Mouse (Mus musculus): ENCODE results near the gene Ormdl1. TPM values are rescaled to one million over a fixed set of nuclear protein-coding genes. Genes with fewer than 3 reads are reported as not detected.
"Not testable (repeated sequence)": the region's sequence is repeated elsewhere in the genome, so short reads cannot be mapped to it uniquely, and the experiment has no call there.

Ormdl1 gene
- total RNA-seq, 1 experiment: 35.1 TPM

GRCm38 (mm10) chr1:53323254-53323653 is 26.4 kb downstream of the Ormdl1 start:
- no peaks in the 10 kb centered on the region for H3K4me1 ChIP-seq (ENCODE audit: control insufficient read depth in 2 of 2, insufficient read depth in 2 of 2, low read length in 2 of 2, poor library complexity in 1 of 2)
- TF ChIP-seq ZNF384 (IDR thresholded peaks at IDR 0.05; ENCODE audit: low read depth, low read length) (no peak), ZC3H11A (IDR thresholded peaks at IDR 0.05; ENCODE audit: borderline replicate concordance, low read depth, low read length) (no peak), MAFK (IDR thresholded peaks at IDR 0.05; ENCODE audit: insufficient read depth, low read depth, low read length) (no peak), CHD2 (IDR thresholded peaks at IDR 0.05; ENCODE audit: low read depth, low read length) (no peak), HCFC1 (IDR thresholded peaks at IDR 0.05; ENCODE audit: borderline replicate concordance, insufficient read depth, low read length) (no peak)
- H3K9me3 ChIP-seq (ENCODE audit: control insufficient read depth, insufficient read depth, low read depth, low read length): no peaks in the 10 kb centered on the region
- H3K27ac ChIP-seq (ENCODE audit: insufficient read depth, low read depth, low read length, poor library complexity, severe bottlenecking): no peak overlapping the region
- H3K36me3 ChIP-seq (ENCODE audit: control insufficient read depth, insufficient read depth, low read length, poor library complexity, severe bottlenecking): no peaks in the 10 kb centered on the region; the same call in 1 of the 2 replicates
- DNase-seq (ENCODE audit: low read depth, low spot score): no peak
- no peak overlapping the region for H3K4me3 ChIP-seq (ENCODE audit: insufficient read depth in 1 of 2, low read depth in 1 of 2, low read length in 2 of 2, poor library complexity in 1 of 2, severe bottlenecking in 1 of 2)
- in situ Hi-C loops (cut with MboI; ENCODE audit: low sequenced_read_pairs in 2 of 2, unreplicated experiment in 2 of 2): no loop called here
- H3K9ac ChIP-seq (ENCODE audit: insufficient read depth, low read depth, low read length, poor library complexity, severe bottlenecking): no peak overlapping the region

- Histone ChIP-seq H3K9me3 (ENCODE audit: control insufficient read depth, insufficient read depth, low read depth, low read length) (no peaks in the 10 kb centered on the region), H3K27ac (ENCODE audit: insufficient read depth, low read depth, low read length, poor library complexity, severe bottlenecking) (no peak overlapping the region), H3K36me3 (ENCODE audit: control insufficient read depth, insufficient read depth, low read length, poor library complexity, severe bottlenecking) (no peaks in the 10 kb centered on the region; the same call in 1 of the 2 replicates), H3K4me1 (ENCODE audit: control insufficient read depth in 2 of 2, insufficient read depth in 2 of 2, low read length in 2 of 2, poor library complexity in 1 of 2) (no peaks in the 10 kb centered on the region), H3K4me3 (ENCODE audit: insufficient read depth in 1 of 2, low read depth in 1 of 2, low read length in 2 of 2, poor library complexity in 1 of 2, severe bottlenecking in 1 of 2) (no peak overlapping the region), H3K9ac (ENCODE audit: insufficient read depth, low read depth, low read length, poor library complexity, severe bottlenecking) (no peak overlapping the region)
- TF ChIP-seq MAFK (IDR thresholded peaks at IDR 0.05; ENCODE audit: insufficient read depth, low read depth, low read length) (no peak), ZNF384 (IDR thresholded peaks at IDR 0.05; ENCODE audit: low read depth, low read length) (no peak), HCFC1 (IDR thresholded peaks at IDR 0.05; ENCODE audit: borderline replicate concordance, insufficient read depth, low read length) (no peak), ZC3H11A (IDR thresholded peaks at IDR 0.05; ENCODE audit: borderline replicate concordance, low read depth, low read length) (no peak), CHD2 (IDR thresholded peaks at IDR 0.05; ENCODE audit: low read depth, low read length) (no peak)
- in situ Hi-C loops (cut with MboI; ENCODE audit: low sequenced_read_pairs in 2 of 2, unreplicated experiment in 2 of 2): no loop called here
- DNase-seq (ENCODE audit: low read depth, low spot score): no peak
These were observed 27.4 kb downstream of the Ormdl1 start for GRCm38 (mm10) chr1:53324277-53324676.

GRCm38 (mm10) chr1:53324827-53325494 is 28.1 kb downstream of the Ormdl1 start:
- no peak overlapping the region for H3K9ac ChIP-seq (ENCODE audit: insufficient read depth, low read depth, low read length, poor library complexity, severe bottlenecking)
- in situ Hi-C loops (cut with MboI; ENCODE audit: low sequenced_read_pairs in 2 of 2, unreplicated experiment in 2 of 2): no loop called here

GRCm38 (mm10) chr1:53333527-53333926 is 36.6 kb downstream of the Ormdl1 start:
- H3K9ac ChIP-seq (ENCODE audit: insufficient read depth, low read depth, low read length, poor library complexity, severe bottlenecking); H3K4me3 ChIP-seq (ENCODE audit: insufficient read depth in 1 of 2, low read depth in 1 of 2, low read length in 2 of 2, poor library complexity in 1 of 2, severe bottlenecking in 1 of 2); H3K9me3 ChIP-seq (ENCODE audit: control insufficient read depth, insufficient read depth, low read depth, low read length); in situ Hi-C loops (cut with MboI; ENCODE audit: low sequenced_read_pairs in 2 of 2, unreplicated experiment in 2 of 2); DNase-seq (ENCODE audit: low read depth, low spot score); H3K4me1 ChIP-seq (ENCODE audit: control insufficient read depth in 2 of 2, insufficient read depth in 2 of 2, low read length in 2 of 2, poor library complexity in 1 of 2); H3K27ac ChIP-seq (ENCODE audit: insufficient read depth, low read depth, low read length, poor library complexity, severe bottlenecking); H3K36me3 ChIP-seq (ENCODE audit: control insufficient read depth, insufficient read depth, low read length, poor library complexity, severe bottlenecking): not testable (repeated sequence)

More at GRCm38 (mm10) chr1:53324827-53325494, 28.1 kb downstream of the Ormdl1 start:
- H3K9me3 ChIP-seq (ENCODE audit: control insufficient read depth, insufficient read depth, low read depth, low read length): no peaks in the 10 kb centered on the region
- no peak for DNase-seq (ENCODE audit: low read depth, low spot score)
- no peak overlapping the region for H3K4me3 ChIP-seq (ENCODE audit: insufficient read depth in 1 of 2, low read depth in 1 of 2, low read length in 2 of 2, poor library complexity in 1 of 2, severe bottlenecking in 1 of 2)
- no peak for TF ChIP-seq ZNF384 (IDR thresholded peaks at IDR 0.05; ENCODE audit: low read depth, low read length)
- no peak for TF ChIP-seq MAFK (IDR thresholded peaks at IDR 0.05; ENCODE audit: insufficient read depth, low read depth, low read length)
- TF ChIP-seq ZC3H11A (IDR thresholded peaks at IDR 0.05; ENCODE audit: borderline replicate concordance, low read depth, low read length): no peak
- no peak for TF ChIP-seq CHD2 (IDR thresholded peaks at IDR 0.05; ENCODE audit: low read depth, low read length)
- H3K4me1 ChIP-seq (ENCODE audit: control insufficient read depth in 2 of 2, insufficient read depth in 2 of 2, low read length in 2 of 2, poor library complexity in 1 of 2): peaks cover 0 to under 1% of the 10 kb centered on the region in 2 experiments; a peak in 1 of 4 replicates
- no peaks in the 10 kb centered on the region; the same call in 1 of the 2 replicates for H3K36me3 ChIP-seq (ENCODE audit: control insufficient read depth, insufficient read depth, low read length, poor library complexity, severe bottlenecking)
- no peak overlapping the region for H3K27ac ChIP-seq (ENCODE audit: insufficient read depth, low read depth, low read length, poor library complexity, severe bottlenecking)

GRCm38 (mm10) chr1:53335465-53335864 is 38.6 kb downstream of the Ormdl1 start:
- no peaks in the 10 kb centered on the region for H3K36me3 ChIP-seq (ENCODE audit: control insufficient read depth, insufficient read depth, low read length, poor library complexity, severe bottlenecking)
- TF ChIP-seq MAFK (IDR thresholded peaks at IDR 0.05; ENCODE audit: insufficient read depth, low read depth, low read length) (no peak), ZNF384 (IDR thresholded peaks at IDR 0.05; ENCODE audit: low read depth, low read length) (no peak), ZC3H11A (IDR thresholded peaks at IDR 0.05; ENCODE audit: borderline replicate concordance, low read depth, low read length) (no peak), HCFC1 (IDR thresholded peaks at IDR 0.05; ENCODE audit: borderline replicate concordance, insufficient read depth, low read length) (no peak), CHD2 (IDR thresholded peaks at IDR 0.05; ENCODE audit: low read depth, low read length) (no peak)
- H3K9ac ChIP-seq (ENCODE audit: insufficient read depth, low read depth, low read length, poor library complexity, severe bottlenecking): no peak overlapping the region
- in situ Hi-C loops (cut with MboI; ENCODE audit: low sequenced_read_pairs in 2 of 2, unreplicated experiment in 2 of 2): no loop called here
- H3K27ac ChIP-seq (ENCODE audit: insufficient read depth, low read depth, low read length, poor library complexity, severe bottlenecking): no peak overlapping the region
- DNase-seq (ENCODE audit: low read depth, low spot score): no peak
- no peaks in the 10 kb centered on the region for H3K9me3 ChIP-seq (ENCODE audit: control insufficient read depth, insufficient read depth, low read depth, low read length)
- H3K4me1 ChIP-seq (ENCODE audit: control insufficient read depth in 2 of 2, insufficient read depth in 2 of 2, low read length in 2 of 2, poor library complexity in 1 of 2): no peaks in the 10 kb centered on the region
- H3K4me3 ChIP-seq (ENCODE audit: insufficient read depth in 1 of 2, low read depth in 1 of 2, low read length in 2 of 2, poor library complexity in 1 of 2, severe bottlenecking in 1 of 2): no peak overlapping the region

- H3K4me1 ChIP-seq (ENCODE audit: control insufficient read depth in 2 of 2, insufficient read depth in 2 of 2, low read length in 2 of 2, poor library complexity in 1 of 2); H3K27ac ChIP-seq (ENCODE audit: insufficient read depth, low read depth, low read length, poor library complexity, severe bottlenecking); DNase-seq (ENCODE audit: low read depth, low spot score); H3K36me3 ChIP-seq (ENCODE audit: control insufficient read depth, insufficient read depth, low read length, poor library complexity, severe bottlenecking); H3K9me3 ChIP-seq (ENCODE audit: control insufficient read depth, insufficient read depth, low read depth, low read length); H3K4me3 ChIP-seq (ENCODE audit: insufficient read depth in 1 of 2, low read depth in 1 of 2, low read length in 2 of 2, poor library complexity in 1 of 2, severe bottlenecking in 1 of 2); H3K9ac ChIP-seq (ENCODE audit: insufficient read depth, low read depth, low read length, poor library complexity, severe bottlenecking); in situ Hi-C loops (cut with MboI; ENCODE audit: low sequenced_read_pairs in 2 of 2, unreplicated experiment in 2 of 2): not testable (repeated sequence)
These were observed 40.5 kb downstream of the Ormdl1 start for GRCm38 (mm10) chr1:53337403-53337802.
